Mouse (Mus musculus) midbrain, postnatal 0 days (tissue): ENCODE measurements around the gene Birc6. TPM values are rescaled to one million over a fixed set of nuclear protein-coding genes. Genes with fewer than 3 reads are reported as not detected.
A peak's percentile ranks its signal among the peaks of the same experiment; 100 is the strongest.

Source experiments
- ATAC-seq: fragments of 200-750 bp; cut with Nextera tagmentation; 2 replicates; pipeline ENCODE4 v1.8.0; 2017; ENCODE audit warnings: moderate number of reproducible peaks, mild to moderate bottlenecking, moderate TSS enrichment, moderate library complexity; ENCODE audit not compliant: low FRiP score
- DNase-seq: peaks from one replicate; pipeline ENCODE4 v3.0.0-alpha.2; 2015; ENCODE audit warnings: low spot score
- H3K27ac ChIP-seq: fragments of 300-500 bp; sonication (generic); 2 replicates; pipeline ENCODE4 v1.5.1; 2014; ENCODE audit warnings: low read depth, mild to moderate bottlenecking, low read length, mixed read lengths
- H3K27me3 ChIP-seq: fragments of 300-500 bp; sonication (generic); 2 replicates; pipeline ENCODE4 v1.6.1; 2014; ENCODE audit warnings: low read length, control low read depth, mixed read lengths; ENCODE audit not compliant: insufficient read depth
- H3K36me3 ChIP-seq: fragments of 300-500 bp; sonication (generic); 2 replicates; pipeline ENCODE4 v1.6.1; 2014; ENCODE audit warnings: low read length, control low read depth, mixed read lengths; ENCODE audit not compliant: insufficient read depth
- H3K4me1 ChIP-seq: fragments of 300-500 bp; sonication (generic); 2 replicates; pipeline ENCODE4 v1.6.1; 2014; ENCODE audit warnings: mild to moderate bottlenecking, control low read depth, antibody characterized with exemption, low read length, mixed read lengths; ENCODE audit not compliant: insufficient read depth
- H3K4me2 ChIP-seq: fragments of 300-500 bp; sonication (generic); 2 replicates; pipeline ENCODE4 v1.6.1; 2014; ENCODE audit warnings: low read depth, mild to moderate bottlenecking, low read length, mixed read lengths; ENCODE audit not compliant: poor library complexity, severe bottlenecking
- H3K4me3 ChIP-seq: fragments of 300-500 bp; sonication (generic); 2 replicates; pipeline ENCODE4 v1.5.1; 2014; ENCODE audit warnings: low read depth, mild to moderate bottlenecking, low read length, moderate library complexity
- H3K9ac ChIP-seq: fragments of 300-500 bp; sonication (generic); replicated peaks from 2 replicates; pipeline ENCODE4 v1.6.1; 2014; ENCODE audit warnings: mild to moderate bottlenecking, low read length, moderate library complexity, mixed read lengths; ENCODE audit not compliant: poor library complexity, severe bottlenecking
- H3K9me3 ChIP-seq: fragments of 300-500 bp; sonication (generic); 2 replicates; pipeline ENCODE4 v1.6.1; 2016; ENCODE audit warnings: low read length, control low read depth
- CTCF ChIP-seq: IDR thresholded peaks from 2 replicates; pipeline ENCODE4 v1.5.1; 2016; ENCODE audit warnings: antibody characterized with exemption, mild to moderate bottlenecking
- WGBS: fragments of 180-500 bp; shearing (Covaris S2); extraction: QIAGEN DNeasy Blood & Tissue Kit; methylation state at CpG from one replicate; pipeline ENCODE4 v1.1.7; 2014; 5-methylcytosine and 5-hydroxymethylcytosine counted together
- polyA plus RNA-seq: library from polyadenylated mRNA; unstranded; fragments of >200 nt; fragmentation: Nextera tagmentation; extraction: Ambion mirVana; gene quantifications from 2 replicates; pipeline ENCODE4 v1.2.1, GENCODE M21; 2015
- total RNA-seq: library from RNA; depleted of rRNA; stranded (reverse); fragments of >200 nt; gene quantifications from 2 replicates; pipeline ENCODE4 v1.2.3, GENCODE M21; 2014

Gene Birc6
- total and polyA plus RNA-seq, 2 experiments from 2014 or later = 120 to 136 TPM

DNA sequence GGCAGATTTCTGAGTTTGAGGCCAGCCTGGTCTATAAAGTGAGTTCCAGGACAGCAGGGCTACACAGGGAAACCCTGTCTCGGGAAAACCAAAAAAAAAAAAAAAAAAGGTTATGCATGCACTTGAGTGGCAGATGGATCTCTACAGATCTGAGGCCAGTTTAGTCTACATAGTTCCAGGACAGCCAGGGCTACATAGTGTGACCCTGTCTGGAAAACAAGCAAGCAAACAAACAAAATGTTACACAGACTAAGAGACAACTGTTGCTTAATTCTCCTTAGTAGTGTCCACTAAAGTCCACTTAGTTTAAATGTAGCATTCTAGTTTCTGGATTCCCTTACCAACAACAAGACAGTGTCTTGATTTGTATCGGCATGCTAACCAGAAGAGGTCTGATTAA lies 2.0 kb upstream of the Birc6 start:
- ATAC-seq = no peak
- no peaks in the 10 kb centered on the region for H3K36me3 ChIP-seq
- 92% methylated on average over 2 of the region's 2 CpGs for WGBS
- H3K4me2 ChIP-seq = no peak overlapping the region
- DNase-seq = no peak
- H3K9me3 ChIP-seq = no peaks in the 10 kb centered on the region
- no peak overlapping the region for H3K9ac ChIP-seq
- H3K4me3 ChIP-seq = no peak overlapping the region
- H3K4me1 ChIP-seq = 0 out of 2 replicates have a peak, but pooled peaks cover 6% of the 10 kb centered on the region
- no peaks in the 10 kb centered on the region for H3K27me3 ChIP-seq
- no peak overlapping the region for H3K27ac ChIP-seq
- TF ChIP-seq CTCF = no peak

DNA sequence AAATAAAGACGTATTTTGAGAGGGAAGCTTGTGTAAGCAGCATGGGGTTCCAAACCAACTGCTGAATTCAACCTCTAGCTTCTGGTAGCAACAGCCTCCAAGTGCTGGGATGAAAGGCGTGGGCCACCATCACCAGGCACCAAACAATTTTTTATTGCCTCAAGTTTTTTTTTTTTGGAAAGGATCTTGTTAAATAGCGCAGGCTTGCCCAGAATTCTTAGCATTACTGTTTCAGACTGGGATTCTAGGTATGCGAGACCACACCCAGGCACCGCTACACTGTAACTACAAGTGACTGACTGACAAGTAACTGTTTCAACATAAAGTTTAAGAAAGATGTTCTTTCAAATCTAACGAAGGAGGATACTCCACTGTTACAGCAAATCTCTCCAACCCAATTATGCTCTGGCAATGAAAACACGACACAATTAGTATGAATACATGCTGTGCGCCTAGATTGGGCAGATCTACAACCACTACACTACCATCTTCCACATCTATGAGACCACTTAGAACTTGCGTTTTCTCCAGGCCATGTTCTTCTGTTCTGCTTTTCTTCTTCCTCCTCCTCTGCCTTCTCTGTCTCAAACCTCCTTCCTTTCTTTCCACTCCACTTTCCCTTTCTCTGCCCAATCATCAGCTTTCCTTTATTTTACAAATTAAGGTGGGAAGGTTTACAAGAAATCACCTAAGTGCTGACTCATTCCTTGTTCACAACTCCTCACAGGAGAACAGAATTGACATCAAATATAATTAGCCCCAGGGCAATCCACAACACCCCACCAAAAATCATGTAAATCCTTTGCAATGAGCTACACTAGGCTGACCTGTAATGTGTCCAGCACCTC lies 1.1 kb upstream of the Birc6 start:
- no peak for TF ChIP-seq CTCF
- no peak for DNase-seq
- Histone ChIP-seq H3K36me3 (no peaks in the 10 kb centered on the region), H3K9me3 (no peaks in the 10 kb centered on the region), H3K27ac (peak overlapping the region; percentile 92), H3K4me2 (peak overlapping the region; percentile 59), H3K9ac (peak overlapping the region; percentile 74), H3K4me1 (0 out of 2 replicates have a peak, but pooled peaks cover 6% of the 10 kb centered on the region), H3K27me3 (no peaks in the 10 kb centered on the region), H3K4me3 (peak overlapping the region; percentile 98)
- ATAC-seq = no peak
- 91% methylated on average over 9 of the region's 9 CpGs for WGBS

DNA sequence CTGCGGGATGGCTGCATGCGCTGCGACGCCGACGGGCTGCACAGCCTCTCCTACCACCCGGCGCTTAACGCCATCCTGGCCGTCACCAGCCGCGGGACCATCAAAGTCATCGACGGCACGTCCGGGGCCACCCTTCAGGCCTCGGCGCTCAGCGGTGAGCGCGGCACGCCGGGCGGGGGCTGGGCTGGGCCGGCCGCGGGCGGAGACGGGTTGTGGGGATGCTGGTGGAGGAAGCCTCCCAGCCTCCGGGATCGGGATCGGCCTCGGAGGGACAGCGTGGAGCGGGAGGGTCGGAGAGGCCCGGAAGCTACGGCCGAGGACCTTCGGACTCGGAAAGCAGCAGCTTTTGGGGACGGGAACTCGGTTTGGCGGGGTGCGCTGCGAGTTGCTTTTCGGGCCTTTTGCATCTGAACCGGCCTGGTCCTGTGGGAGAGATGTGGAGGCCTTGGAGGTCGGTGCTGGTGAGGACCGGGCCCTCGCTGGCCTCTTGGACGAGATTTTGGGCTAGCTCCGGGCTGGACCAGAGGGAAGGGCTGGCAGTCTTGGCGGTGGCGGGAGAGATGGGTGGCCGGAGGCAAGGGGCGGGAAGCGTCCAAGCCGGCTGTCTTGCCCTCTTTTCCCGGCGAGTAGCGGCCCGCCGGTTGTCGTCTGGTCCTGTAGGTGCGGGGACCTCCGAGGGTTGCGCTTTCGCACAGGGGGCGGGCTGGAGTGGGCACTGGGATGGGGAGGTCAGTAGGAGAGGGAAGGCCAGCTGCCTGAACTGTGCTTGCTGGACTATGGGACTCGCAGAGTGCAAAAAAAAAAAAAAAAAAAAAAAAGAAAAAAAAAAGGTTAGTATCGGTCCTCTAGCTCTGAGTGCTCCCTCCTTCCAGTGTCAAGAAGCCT lies 795 bp downstream of the Birc6 start:
- peak overlapping the region; percentile 100 for H3K9ac ChIP-seq
- under 1% methylated on average over 71 of the region's 72 CpGs for WGBS
- H3K27me3 ChIP-seq = no peaks in the 10 kb centered on the region
- ATAC-seq = peak; percentile 51
- 0 out of 2 replicates have a peak, but pooled peaks cover 6% of the 10 kb centered on the region for H3K4me1 ChIP-seq
- H3K4me2 ChIP-seq = peak overlapping the region; percentile 76
- DNase-seq = peak; percentile 12
- H3K36me3 ChIP-seq = no peaks in the 10 kb centered on the region
- peak overlapping the region; percentile 98 for H3K4me3 ChIP-seq
- TF ChIP-seq CTCF = no peak
- no peaks in the 10 kb centered on the region for H3K9me3 ChIP-seq
- peak overlapping the region; percentile 98 for H3K27ac ChIP-seq

DNA sequence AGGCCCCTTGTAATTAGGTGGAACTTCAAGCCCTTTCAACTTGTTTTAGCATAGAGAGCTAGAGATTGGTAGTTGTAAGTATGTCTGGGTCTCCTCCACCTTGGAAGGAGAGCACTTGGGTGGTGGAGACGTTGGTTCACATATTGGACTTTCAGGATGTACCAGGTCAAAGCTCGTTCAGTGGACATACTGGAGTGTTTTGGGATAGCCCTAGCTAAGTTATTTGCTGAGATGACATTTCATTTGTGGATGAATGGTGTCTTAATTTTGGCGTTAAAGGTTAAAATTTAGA lies 1.4 kb downstream of the Birc6 start:
- ATAC-seq (no peak), DNase-seq (no peak)
- Histone ChIP-seq H3K36me3 (no peaks in the 10 kb centered on the region), H3K27ac (0 out of 2 replicates have a peak overlapping the region, but pooled peaks have one; percentile 98), H3K27me3 (no peaks in the 10 kb centered on the region), H3K9ac (peak overlapping the region; percentile 100), H3K9me3 (no peaks in the 10 kb centered on the region), H3K4me1 (0 out of 2 replicates have a peak, but pooled peaks cover 6% of the 10 kb centered on the region), H3K4me3 (peak overlapping the region; percentile 98), H3K4me2 (peak overlapping the region; percentile 76)
- WGBS = 21% methylated on average over 3 of the region's 3 CpGs
- no peak for TF ChIP-seq CTCF

DNA sequence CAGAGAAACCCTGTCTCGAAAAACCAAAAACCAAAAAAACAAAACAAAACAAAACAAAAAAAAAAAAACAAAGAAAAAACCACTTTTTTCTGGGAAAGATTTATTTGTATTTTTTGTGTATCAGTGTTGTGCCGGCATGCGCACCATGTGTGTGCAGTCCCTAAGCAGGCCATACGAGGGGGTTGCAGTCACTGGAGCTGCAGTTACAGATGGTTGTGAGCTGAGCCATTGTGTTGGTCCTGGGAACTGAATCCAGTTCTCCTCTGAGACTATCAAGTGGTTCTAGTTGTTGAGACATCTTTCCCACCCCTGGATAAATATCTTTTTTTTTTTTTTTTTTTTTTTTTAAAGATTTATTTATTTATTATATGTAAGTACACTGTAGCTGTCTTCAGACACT lies 6.9 kb downstream of the Birc6 start:
- no peaks in the 10 kb centered on the region for H3K27me3 ChIP-seq
- H3K9me3 ChIP-seq = no peaks in the 10 kb centered on the region
- DNase-seq (no peak), ATAC-seq (no peak)
- no peak overlapping the region for H3K4me3 ChIP-seq
- H3K27ac ChIP-seq = no peak overlapping the region
- H3K4me1 ChIP-seq = 0 out of 2 replicates have a peak, but pooled peaks cover 2% of the 10 kb centered on the region
- TF ChIP-seq CTCF = no peak
- 94% methylated on average over 4 of the region's 4 CpGs for WGBS
- H3K36me3 ChIP-seq = no peaks in the 10 kb centered on the region
- no peak overlapping the region for H3K9ac ChIP-seq
- H3K4me2 ChIP-seq = no peak overlapping the region
